Mouse (Mus musculus) lung, postnatal 10 days (tissue): Measurements from ENCODE around the gene Filip1l.

ENCODE experiments used
- DNase-seq: peaks from one replicate; pipeline ENCODE4 v3.0.0; 2021

Filip1l gene

GRCm38 (mm10) chr16:57437523-57438287 is 84.8 kb downstream of the Filip1l start:
- peak; percentile 43 for DNase-seq

GRCm38 (mm10) chr16:57438288-57438685 is 85.4 kb downstream of the Filip1l start:
- peak; percentile 60 for DNase-seq

- DNase-seq, result no peak
Observed at GRCm38 (mm10) chr16:57439206-57439605, 86.3 kb downstream of the Filip1l start.

- DNase-seq, result no peak
Observed at GRCm38 (mm10) chr16:57440706-57441437, 88.0 kb downstream of the Filip1l start.

- DNase-seq, result no peak
Observed at GRCm38 (mm10) chr16:57445096-57446094, 92.5 kb downstream of the Filip1l start.

- DNase-seq, result no peak
Observed at GRCm38 (mm10) chr16:57453009-57453408, 100.1 kb downstream of the Filip1l start.

GRCm38 (mm10) chr16:57454106-57454763 is 101.3 kb downstream of the Filip1l start:
- DNase-seq, result no peak

- DNase-seq, result no peak
Observed at GRCm38 (mm10) chr16:57455573-57455972, 102.7 kb downstream of the Filip1l start.

- no peak for DNase-seq
Observed at GRCm38 (mm10) chr16:57456003-57456402, 103.1 kb downstream of the Filip1l start.

- DNase-seq, result no peak
Observed at GRCm38 (mm10) chr16:57465386-57465913, 112.6 kb downstream of the Filip1l start.

- no peak for DNase-seq
Observed at GRCm38 (mm10) chr16:57469301-57469700, 116.4 kb downstream of the Filip1l start.

GRCm38 (mm10) chr16:57469869-57470268 is 117.0 kb downstream of the Filip1l start:
- DNase-seq, result no peak

- DNase-seq, result no peak
Observed at GRCm38 (mm10) chr16:57470286-57470830, 117.5 kb downstream of the Filip1l start.

- no peak for DNase-seq
Observed at GRCm38 (mm10) chr16:57471071-57471470, 118.2 kb downstream of the Filip1l start.

- DNase-seq, result peak; percentile 13
Observed at GRCm38 (mm10) chr16:57473415-57474085, 120.7 kb downstream of the Filip1l start.

- no peak for DNase-seq
Observed at GRCm38 (mm10) chr16:57478451-57478850, 125.6 kb downstream of the Filip1l start.

- peak; percentile 60 for DNase-seq
Observed at GRCm38 (mm10) chr16:57479776-57480175, 126.9 kb downstream of the Filip1l start.

- DNase-seq, result no peak
Observed at GRCm38 (mm10) chr16:57482264-57482663, 129.4 kb downstream of the Filip1l start.

- peak; percentile 42 for DNase-seq
Observed at GRCm38 (mm10) chr16:57482911-57483310, 130.0 kb downstream of the Filip1l start.

- no peak for DNase-seq
Observed at GRCm38 (mm10) chr16:57483503-57483902, 130.6 kb downstream of the Filip1l start.
